Mouse (Mus musculus) hindbrain, embryonic 11.5 days (tissue): ENCODE data around the gene Nkx2-2. TPM values are rescaled to one million over a fixed set of nuclear protein-coding genes. Genes with fewer than 3 reads are reported as not detected.

Experiments used
- ATAC-seq: fragments of 200-750 bp; cut with Nextera tagmentation; 2 replicates; pipeline ENCODE4 v1.8.0; 2017; ENCODE audit warnings: mild to moderate bottlenecking, moderate TSS enrichment, moderate library complexity; ENCODE audit not compliant: low FRiP score
- DNase-seq: peaks from one replicate; pipeline ENCODE4 v3.0.0-alpha.2; 2015; ENCODE audit warnings: low spot score
- H3K27ac ChIP-seq: fragments of 300-500 bp; sonication (generic); 2 replicates; pipeline ENCODE4 v1.5.1; 2014; ENCODE audit warnings: mild to moderate bottlenecking, low read depth, low read length
- H3K27me3 ChIP-seq: fragments of 300-500 bp; sonication (generic); 2 replicates; pipeline ENCODE4 v1.6.1; 2014; ENCODE audit warnings: mild to moderate bottlenecking, low read length, moderate library complexity, mixed read lengths; ENCODE audit not compliant: control insufficient read depth, insufficient read depth
- H3K36me3 ChIP-seq: fragments of 300-500 bp; sonication (generic); 2 replicates; pipeline ENCODE4 v1.6.1; 2014; ENCODE audit warnings: mild to moderate bottlenecking, low read length, moderate library complexity, mixed read lengths; ENCODE audit not compliant: control insufficient read depth, insufficient read depth
- H3K4me1 ChIP-seq: fragments of 300-500 bp; sonication (generic); replicated peaks from 2 replicates; pipeline ENCODE4 v1.6.1; 2014; ENCODE audit warnings: low read length, mixed read lengths; ENCODE audit not compliant: control insufficient read depth, insufficient read depth
- H3K4me2 ChIP-seq: fragments of 300-500 bp; sonication (generic); replicated peaks from 2 replicates; pipeline ENCODE4 v1.6.1; 2014; ENCODE audit warnings: mild to moderate bottlenecking, low read depth, low read length
- H3K4me3 ChIP-seq: fragments of 300-500 bp; sonication (generic); 2 replicates; pipeline ENCODE4 v1.5.1; 2014; ENCODE audit warnings: low read depth, low read length
- H3K9ac ChIP-seq: fragments of 300-500 bp; sonication (generic); 2 replicates; pipeline ENCODE4 v1.6.1; 2014; ENCODE audit warnings: low read depth, low read length
- H3K9me3 ChIP-seq: fragments of 300-500 bp; sonication (generic); 2 replicates; pipeline ENCODE4 v1.6.1; 2016; ENCODE audit warnings: low read length; ENCODE audit not compliant: control insufficient read depth
- WGBS: fragments of 180-500 bp; shearing (Covaris S2); extraction: QIAGEN DNeasy Blood & Tissue Kit; methylation state at CpG from one replicate; pipeline ENCODE4 v1.1.7; 2014; 5-methylcytosine and 5-hydroxymethylcytosine counted together
- polyA plus RNA-seq: library from polyadenylated mRNA; unstranded; fragments of >200 nt; fragmentation: Nextera tagmentation; extraction: Ambion mirVana; gene quantifications from 2 replicates; pipeline ENCODE4 v1.2.1, GENCODE M21; 2014

Nkx2-2 gene
- polyA plus RNA-seq = 3.4 and 5.7 TPM in 2 replicates

- H3K4me2 ChIP-seq = peak within 1 kb of the TSS; percentile 63
- WGBS = under 1% methylated on average over 52 of the region's 54 CpGs
- ATAC-seq = peak; percentile 27
- H3K27me3 ChIP-seq = peaks cover 95% of the 10 kb centered on the region
- H3K4me3 ChIP-seq = peak within 1 kb of the TSS; percentile 34
- peaks cover 21% of the 10 kb centered on the region for H3K4me1 ChIP-seq
- no peaks in the 10 kb centered on the region for H3K36me3 ChIP-seq
- DNase-seq = peak; percentile 68
- H3K27ac ChIP-seq = peak within 1 kb of the TSS; percentile 33; the same call in 1 of the 2 replicates
- H3K9me3 ChIP-seq = no peaks in the 10 kb centered on the region
- H3K9ac ChIP-seq = no peak within 1 kb of the TSS
Observed at GRCm38 (mm10) chr2:147193271-147194255, at the start of gene Nkx2-2. TSS of gene Nkx2-2 (minus strand) at chr2:147194243.

- H3K9ac ChIP-seq = no peak overlapping the region
- no peak overlapping the region for H3K27ac ChIP-seq
- H3K4me1 ChIP-seq = no peaks in the 10 kb centered on the region
- DNase-seq = peak; percentile 30
- peak; percentile 33; the same call in 1 of the 2 replicates for ATAC-seq
- H3K4me2 ChIP-seq = 0 out of 2 replicates have a peak overlapping the region, but pooled peaks have one; percentile 3
- 54% methylated on average over 25 of the region's 25 CpGs for WGBS
- no peak overlapping the region for H3K4me3 ChIP-seq
- H3K9me3 ChIP-seq = no peaks in the 10 kb centered on the region
- H3K36me3 ChIP-seq = no peaks in the 10 kb centered on the region
- no peaks in the 10 kb centered on the region for H3K27me3 ChIP-seq
Observed at GRCm38 (mm10) chr2:147235707-147236290, 41.8 kb upstream of the Nkx2-2 start.

DNA sequence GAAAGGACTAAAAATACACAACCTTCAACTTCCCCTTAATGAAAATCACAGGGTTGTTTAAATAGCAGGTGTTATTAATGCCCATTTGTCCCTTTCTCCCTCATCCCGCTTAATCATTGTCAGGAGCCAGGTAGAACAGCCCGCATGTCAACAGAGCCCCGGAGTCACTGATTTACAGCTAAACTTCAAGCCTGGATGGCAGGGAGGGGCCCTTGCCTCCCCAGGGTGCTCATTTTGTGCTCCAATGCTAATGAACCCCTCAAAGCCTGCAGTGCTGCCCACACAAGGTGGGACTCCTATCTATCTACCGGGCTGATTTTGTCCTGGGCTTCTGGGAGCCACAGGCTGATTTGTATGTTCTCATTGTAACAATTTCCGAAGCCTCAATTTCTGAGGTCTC is 37.1 kb upstream of the Nkx2-2 start:
- WGBS = 75% methylated on average over 5 of the region's 5 CpGs
- ATAC-seq = no peak

GRCm38 (mm10) chr2:147205076-147205615 is 11.1 kb upstream of the Nkx2-2 start:
- Histone ChIP-seq H3K4me1 (no peaks in the 10 kb centered on the region), H3K9me3 (no peaks in the 10 kb centered on the region), H3K4me3 (no peak overlapping the region), H3K27me3 (no peaks in the 10 kb centered on the region; the same call in 1 of the 2 replicates), H3K27ac (no peak overlapping the region), H3K9ac (no peak overlapping the region), H3K36me3 (no peaks in the 10 kb centered on the region), H3K4me2 (no peak overlapping the region)
- ATAC-seq (no peak), DNase-seq (peak; percentile 12)
- 27% methylated on average over 4 of the region's 4 CpGs for WGBS

More for the DNA sequence above, 37.1 kb upstream of the Nkx2-2 start:
- H3K27ac ChIP-seq = no peak overlapping the region
- H3K4me2 ChIP-seq = no peak overlapping the region
- H3K4me3 ChIP-seq = no peak overlapping the region
- H3K4me1 ChIP-seq = no peaks in the 10 kb centered on the region
- no peaks in the 10 kb centered on the region for H3K9me3 ChIP-seq
- no peaks in the 10 kb centered on the region for H3K27me3 ChIP-seq
- no peaks in the 10 kb centered on the region for H3K36me3 ChIP-seq
- no peak overlapping the region for H3K9ac ChIP-seq
- no peak for DNase-seq

DNA sequence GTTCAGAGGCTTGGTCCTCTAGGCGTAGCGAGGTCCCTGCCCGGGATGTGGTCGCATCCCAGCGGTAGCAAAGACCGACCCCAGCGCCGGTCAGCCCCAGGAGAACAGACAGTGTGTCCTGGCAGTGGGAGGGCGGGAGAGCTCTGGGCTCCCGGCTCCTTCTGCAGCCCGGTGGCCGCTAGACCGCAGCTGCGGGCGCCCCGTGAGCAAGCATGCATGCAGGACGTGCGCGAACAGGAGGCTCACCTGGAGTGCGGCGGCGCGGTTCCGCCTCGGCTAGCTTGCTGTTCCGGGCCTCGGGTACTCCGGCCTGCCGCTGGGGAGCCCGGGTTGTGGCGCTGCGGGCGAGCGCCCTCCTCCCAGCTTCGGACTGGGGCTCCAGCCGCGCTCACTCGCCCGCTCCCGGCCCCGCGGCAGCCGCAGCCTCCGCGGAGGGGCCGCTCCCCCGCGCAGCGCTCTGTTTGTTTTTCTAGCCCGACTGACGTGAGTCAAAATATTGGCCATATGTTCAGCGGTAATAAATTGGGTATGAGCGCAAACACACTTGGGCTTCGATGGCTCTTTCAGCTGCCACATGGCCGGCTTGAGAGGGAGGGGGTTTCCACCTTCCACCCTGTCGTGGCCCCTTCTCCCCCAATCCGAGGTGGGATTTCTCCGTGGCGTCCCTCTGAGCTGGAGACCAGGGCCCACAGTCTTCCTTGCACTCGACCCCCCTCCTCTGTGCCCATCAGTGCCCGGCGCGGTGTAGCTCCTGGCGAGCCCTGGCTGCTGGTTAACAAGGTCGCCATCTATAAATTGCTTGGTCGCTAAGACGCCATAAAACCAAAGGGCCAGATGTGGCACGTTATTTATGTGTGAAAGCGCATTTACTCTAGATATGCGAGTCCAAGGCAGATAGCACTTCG is 920 bp upstream of the Nkx2-2 start:
- under 1% methylated on average over 71 of the region's 71 CpGs for WGBS
- Histone ChIP-seq H3K9ac (no peak overlapping the region), H3K27ac (no peak overlapping the region)

DNA sequence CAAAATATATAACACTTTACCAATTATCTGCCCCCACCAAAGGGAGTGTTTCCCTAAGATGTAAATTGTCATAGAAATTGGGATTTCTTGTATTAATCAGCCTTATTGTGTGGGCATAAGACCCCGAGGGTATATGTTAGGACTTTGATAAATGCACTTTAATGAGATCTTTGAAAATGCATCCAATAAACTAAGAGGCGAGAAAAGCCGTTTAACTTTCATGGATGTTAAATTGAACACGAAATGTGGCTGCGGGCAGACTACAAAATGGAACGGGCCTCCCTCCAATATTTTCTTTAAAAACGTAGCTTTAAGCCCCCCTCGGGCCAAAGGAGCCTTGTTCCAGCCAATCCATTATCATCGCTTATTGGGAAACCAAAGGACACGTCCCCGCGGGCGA is 1.3 kb downstream of the Nkx2-2 start:
- no peaks in the 10 kb centered on the region for H3K36me3 ChIP-seq
- no peak overlapping the region for H3K4me2 ChIP-seq
- WGBS = 2% methylated on average over 13 of the region's 13 CpGs
- H3K4me1 ChIP-seq = peaks cover 21% of the 10 kb centered on the region
- DNase-seq (no peak), ATAC-seq (no peak)
- H3K9ac ChIP-seq = no peak overlapping the region
- peaks cover 93% of the 10 kb centered on the region for H3K27me3 ChIP-seq
- no peaks in the 10 kb centered on the region for H3K9me3 ChIP-seq
- no peak overlapping the region for H3K27ac ChIP-seq
- no peak overlapping the region for H3K4me3 ChIP-seq

More for the DNA sequence above, 920 bp upstream of the Nkx2-2 start:
- H3K36me3 ChIP-seq = no peaks in the 10 kb centered on the region
- peak overlapping the region; percentile 63 for H3K4me2 ChIP-seq
- peak overlapping the region; percentile 34 for H3K4me3 ChIP-seq
- H3K9me3 ChIP-seq = no peaks in the 10 kb centered on the region
- DNase-seq = peak; percentile 55
- peak; percentile 41 for ATAC-seq
- peaks cover 83% of the 10 kb centered on the region for H3K27me3 ChIP-seq
- H3K4me1 ChIP-seq = peaks cover 21% of the 10 kb centered on the region

GRCm38 (mm10) chr2:147190316-147191021 is 3.6 kb downstream of the Nkx2-2 start:
- H3K27ac ChIP-seq = no peak overlapping the region
- no peak overlapping the region for H3K9ac ChIP-seq
- H3K9me3 ChIP-seq = no peaks in the 10 kb centered on the region
- DNase-seq (peak; percentile 59), ATAC-seq (no peak)
- peaks cover 97% of the 10 kb centered on the region for H3K27me3 ChIP-seq
- no peak overlapping the region for H3K4me2 ChIP-seq
- no peaks in the 10 kb centered on the region for H3K36me3 ChIP-seq
- peaks cover 23% of the 10 kb centered on the region for H3K4me1 ChIP-seq
- H3K4me3 ChIP-seq = no peak overlapping the region
- 2% methylated on average over 27 of the region's 27 CpGs for WGBS
